Mouse (Mus musculus): ENCODE data around the gene Mrc1. TPM values are rescaled to one million over a fixed set of nuclear protein-coding genes. Genes with fewer than 3 reads are reported as not detected.
"Not testable (repeated sequence)": the region's sequence is repeated elsewhere in the genome, so short reads cannot be mapped to it uniquely, and the experiment has no call there.

Mrc1 gene
- polyA plus RNA-seq (2015; fragmentation: Nextera tagmentation; extraction: Ambion mirVana) = 10.1 and 10.6 TPM in 2 replicates

DNA sequence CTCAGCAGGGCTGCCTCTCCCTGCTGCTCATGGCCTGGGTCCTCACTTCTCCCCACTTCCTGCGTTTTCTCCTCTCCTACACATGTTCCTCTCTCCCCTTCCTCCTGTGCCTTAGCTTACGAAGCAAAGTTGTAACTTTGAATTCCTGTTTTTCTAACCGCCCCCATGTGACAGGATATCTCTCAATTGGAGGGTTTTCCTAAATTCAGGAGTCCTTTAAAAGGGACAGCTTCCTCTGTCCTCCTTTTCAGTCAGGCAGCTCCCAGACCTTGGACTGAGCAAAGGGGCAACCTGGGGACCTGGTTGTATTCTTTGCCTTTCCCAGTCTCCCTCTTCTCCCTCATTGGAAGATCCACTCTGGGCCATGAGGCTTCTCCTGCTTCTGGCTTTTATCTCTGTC is at the start of gene Mrc1:
TSS of gene Mrc1 (plus strand) at position 244 of the 400 bp plus-strand sequence.
- no peak within 1 kb of the TSS for H3K27ac ChIP-seq (ENCODE audit: low read length)

DNA sequence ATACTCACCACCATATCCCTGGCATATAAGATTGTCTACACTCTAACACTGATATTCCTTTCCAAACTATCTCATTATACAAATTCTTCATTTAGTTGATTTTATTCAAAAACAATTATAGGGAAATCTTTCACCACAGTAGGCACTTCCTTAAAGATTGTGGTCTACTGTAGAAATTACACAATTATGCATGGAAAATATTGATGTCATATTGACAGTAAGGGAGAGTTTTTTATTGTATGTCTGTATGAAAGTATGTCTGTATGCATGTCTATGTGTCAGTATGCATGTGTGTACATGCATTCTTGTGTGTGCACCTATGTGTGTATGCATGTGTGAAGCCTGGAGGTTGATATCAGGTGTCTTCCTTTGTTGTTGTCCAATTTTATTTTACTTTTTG is 44.8 kb upstream of the Mrc1 start:
- no peaks in the 10 kb centered on the region for H3K36me3 ChIP-seq (ENCODE audit: control insufficient read depth, insufficient read depth)
- no peak overlapping the region for H3K27ac ChIP-seq (ENCODE audit: low read length)
- no peak overlapping the region for H3K4me2 ChIP-seq (ENCODE audit: low read depth, low read length)
- no peak for ATAC-seq (ENCODE audit: low read depth)
- H3K4me3 ChIP-seq (ENCODE audit: low read depth, low read length) = no peak overlapping the region
- H3K4me1 ChIP-seq (ENCODE audit: control insufficient read depth, low read depth, low read length) = no peaks in the 10 kb centered on the region
- no peaks in the 10 kb centered on the region for H3K27me3 ChIP-seq (ENCODE audit: control insufficient read depth, insufficient read depth, low read depth, low read length)
- no peak overlapping the region for H3K9ac ChIP-seq (ENCODE audit: low read depth, low read length)
- H3K9me3 ChIP-seq (replicated peaks; ENCODE audit: control insufficient read depth, low read length) = no peaks in the 10 kb centered on the region

More for the DNA sequence above, at the start of gene Mrc1:
- no peaks in the 10 kb centered on the region for H3K36me3 ChIP-seq (ENCODE audit: control insufficient read depth, insufficient read depth)
- no peaks in the 10 kb centered on the region for H3K4me1 ChIP-seq (ENCODE audit: control insufficient read depth, low read depth, low read length)
- H3K27me3 ChIP-seq (ENCODE audit: control insufficient read depth, insufficient read depth, low read depth, low read length) = no peaks in the 10 kb centered on the region
- no peaks in the 10 kb centered on the region for H3K9me3 ChIP-seq (replicated peaks; ENCODE audit: control insufficient read depth, low read length)
- 26% methylated on average over 3 of the region's 3 CpGs for WGBS (ENCODE audit: insufficient replicate concordance)
- ATAC-seq (ENCODE audit: low read depth) = 0 out of 2 replicates have a peak, but pooled peaks have one; percentile 39
- no peak within 1 kb of the TSS for H3K9ac ChIP-seq (ENCODE audit: low read depth, low read length)
- 0 out of 2 replicates have a peak within 1 kb of the TSS, but pooled peaks have one; percentile 7 for H3K4me3 ChIP-seq (ENCODE audit: low read depth, low read length)
- H3K4me2 ChIP-seq (ENCODE audit: low read depth, low read length) = no peak within 1 kb of the TSS

- Histone ChIP-seq H3K9me3 (replicated peaks; ENCODE audit: control insufficient read depth, low read length) (no peaks in the 10 kb centered on the region), H3K4me2 (ENCODE audit: low read depth, low read length) (0 out of 2 replicates have a peak overlapping the region, but pooled peaks have one; percentile 6), H3K4me3 (ENCODE audit: low read depth, low read length) (no peak overlapping the region), H3K27ac (ENCODE audit: low read length) (no peak overlapping the region), H3K4me1 (ENCODE audit: control insufficient read depth, low read depth, low read length) (no peaks in the 10 kb centered on the region; the same call in 1 of the 2 replicates), H3K27me3 (ENCODE audit: control insufficient read depth, insufficient read depth, low read depth, low read length) (no peaks in the 10 kb centered on the region), H3K36me3 (ENCODE audit: control insufficient read depth, insufficient read depth) (no peaks in the 10 kb centered on the region), H3K9ac (ENCODE audit: low read depth, low read length) (no peak overlapping the region)
- 29% methylated on average over 4 of the region's 4 CpGs for WGBS (ENCODE audit: insufficient replicate concordance)
- peak; percentile 39; the same call in 1 of the 2 replicates for ATAC-seq (ENCODE audit: low read depth)
Observed at GRCm38 (mm10) chr2:14190684-14191083, 38.5 kb upstream of the Mrc1 start.

- Histone ChIP-seq H3K27me3 (ENCODE audit: control insufficient read depth, insufficient read depth, low read depth, low read length) (no peaks in the 10 kb centered on the region), H3K4me1 (ENCODE audit: control insufficient read depth, low read depth, low read length) (no peaks in the 10 kb centered on the region; the same call in 1 of the 2 replicates), H3K27ac (ENCODE audit: low read length) (no peak overlapping the region), H3K36me3 (ENCODE audit: control insufficient read depth, insufficient read depth) (no peaks in the 10 kb centered on the region), H3K9me3 (replicated peaks; ENCODE audit: control insufficient read depth, low read length) (no peaks in the 10 kb centered on the region), H3K4me2 (ENCODE audit: low read depth, low read length) (no peak overlapping the region), H3K4me3 (ENCODE audit: low read depth, low read length) (no peak overlapping the region), H3K9ac (ENCODE audit: low read depth, low read length) (no peak overlapping the region)
- WGBS (ENCODE audit: insufficient replicate concordance) = 26% methylated on average over 4 of the region's 4 CpGs
- no peak for ATAC-seq (ENCODE audit: low read depth)
Observed at GRCm38 (mm10) chr2:14191601-14192000, 37.6 kb upstream of the Mrc1 start.

GRCm38 (mm10) chr2:14192046-14192445 is 37.1 kb upstream of the Mrc1 start:
- ATAC-seq (ENCODE audit: low read depth) = no peak

GRCm38 (mm10) chr2:14198325-14198903 is 30.8 kb upstream of the Mrc1 start:
- not testable (repeated sequence) for H3K27me3 ChIP-seq (ENCODE audit: control insufficient read depth, insufficient read depth, low read depth, low read length); ATAC-seq (ENCODE audit: low read depth); H3K4me2 ChIP-seq (ENCODE audit: low read depth, low read length); H3K4me3 ChIP-seq (ENCODE audit: low read depth, low read length); H3K9ac ChIP-seq (ENCODE audit: low read depth, low read length); H3K9me3 ChIP-seq (replicated peaks; ENCODE audit: control insufficient read depth, low read length); H3K36me3 ChIP-seq (ENCODE audit: control insufficient read depth, insufficient read depth); H3K4me1 ChIP-seq (ENCODE audit: control insufficient read depth, low read depth, low read length); H3K27ac ChIP-seq (ENCODE audit: low read length)
- no CpG with 5 or more reads among the region's 2 CpGs for WGBS (ENCODE audit: insufficient replicate concordance)

More at GRCm38 (mm10) chr2:14192046-14192445, 37.1 kb upstream of the Mrc1 start:
- Histone ChIP-seq H3K9me3 (replicated peaks; ENCODE audit: control insufficient read depth, low read length) (no peaks in the 10 kb centered on the region), H3K36me3 (ENCODE audit: control insufficient read depth, insufficient read depth) (no peaks in the 10 kb centered on the region), H3K9ac (ENCODE audit: low read depth, low read length) (no peak overlapping the region), H3K4me3 (ENCODE audit: low read depth, low read length) (no peak overlapping the region), H3K4me1 (ENCODE audit: control insufficient read depth, low read depth, low read length) (no peaks in the 10 kb centered on the region; the same call in 1 of the 2 replicates), H3K27ac (ENCODE audit: low read length) (no peak overlapping the region), H3K4me2 (ENCODE audit: low read depth, low read length) (no peak overlapping the region), H3K27me3 (ENCODE audit: control insufficient read depth, insufficient read depth, low read depth, low read length) (no peaks in the 10 kb centered on the region)
- 39% methylated on average over 6 of the region's 6 CpGs for WGBS (ENCODE audit: insufficient replicate concordance)

- Histone ChIP-seq H3K4me2 (ENCODE audit: low read depth, low read length) (no peak overlapping the region), H3K36me3 (ENCODE audit: control insufficient read depth, insufficient read depth) (no peaks in the 10 kb centered on the region), H3K4me1 (ENCODE audit: control insufficient read depth, low read depth, low read length) (no peaks in the 10 kb centered on the region), H3K9me3 (replicated peaks; ENCODE audit: control insufficient read depth, low read length) (no peaks in the 10 kb centered on the region), H3K4me3 (ENCODE audit: low read depth, low read length) (no peak overlapping the region), H3K9ac (ENCODE audit: low read depth, low read length) (no peak overlapping the region), H3K27me3 (ENCODE audit: control insufficient read depth, insufficient read depth, low read depth, low read length) (no peaks in the 10 kb centered on the region), H3K27ac (ENCODE audit: low read length) (no peak overlapping the region)
- WGBS (ENCODE audit: insufficient replicate concordance) = 25% methylated on average over 2 of the region's 2 CpGs
- no peak for ATAC-seq (ENCODE audit: low read depth)
Observed at GRCm38 (mm10) chr2:14199621-14200020, 29.6 kb upstream of the Mrc1 start.

DNA sequence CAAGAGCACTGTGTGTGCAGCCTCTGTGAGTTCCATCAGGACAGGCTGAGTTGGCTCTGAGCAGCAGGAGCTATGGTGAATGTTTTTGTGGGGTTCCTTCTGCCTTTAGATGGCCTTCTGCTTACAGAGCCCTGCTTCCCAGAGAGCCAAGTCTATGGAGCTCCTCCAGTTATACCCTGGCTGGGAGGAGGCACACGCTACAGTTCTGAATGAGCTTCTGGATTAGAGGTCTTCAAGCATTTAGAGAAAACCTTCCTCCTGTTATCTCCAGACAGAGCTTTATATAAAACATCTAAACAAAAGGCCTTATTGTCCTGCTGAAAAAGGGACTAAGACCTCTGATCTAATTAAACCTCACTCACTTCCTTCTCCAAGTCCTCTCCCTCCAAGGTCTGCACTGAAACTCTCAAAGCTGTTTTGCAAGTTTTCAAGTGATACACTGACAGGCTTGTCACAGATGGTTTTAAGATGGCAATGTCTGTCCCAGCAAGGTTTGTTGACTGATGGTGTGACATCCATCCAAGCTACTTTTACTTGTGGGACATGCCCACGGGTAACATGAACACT is 28.2 kb upstream of the Mrc1 start:
- not testable (repeated sequence) for H3K27ac ChIP-seq (ENCODE audit: low read length); H3K9me3 ChIP-seq (replicated peaks; ENCODE audit: control insufficient read depth, low read length); H3K9ac ChIP-seq (ENCODE audit: low read depth, low read length); H3K27me3 ChIP-seq (ENCODE audit: control insufficient read depth, insufficient read depth, low read depth, low read length); H3K4me3 ChIP-seq (ENCODE audit: low read depth, low read length); ATAC-seq (ENCODE audit: low read depth); H3K36me3 ChIP-seq (ENCODE audit: control insufficient read depth, insufficient read depth); H3K4me1 ChIP-seq (ENCODE audit: control insufficient read depth, low read depth, low read length); H3K4me2 ChIP-seq (ENCODE audit: low read depth, low read length)
- WGBS (ENCODE audit: insufficient replicate concordance) = no CpG with 5 or more reads among the region's 2 CpGs

GRCm38 (mm10) chr2:14204308-14204707 is 24.9 kb upstream of the Mrc1 start:
- no peaks in the 10 kb centered on the region for H3K9me3 ChIP-seq (replicated peaks; ENCODE audit: control insufficient read depth, low read length)
- H3K4me1 ChIP-seq (ENCODE audit: control insufficient read depth, low read depth, low read length) = no peaks in the 10 kb centered on the region
- H3K27ac ChIP-seq (ENCODE audit: low read length) = no peak overlapping the region
- H3K4me2 ChIP-seq (ENCODE audit: low read depth, low read length) = no peak overlapping the region
- no peak overlapping the region for H3K4me3 ChIP-seq (ENCODE audit: low read depth, low read length)
- WGBS (ENCODE audit: insufficient replicate concordance) = 58% methylated on average over 1 of the region's 1 CpGs
- no peaks in the 10 kb centered on the region for H3K27me3 ChIP-seq (ENCODE audit: control insufficient read depth, insufficient read depth, low read depth, low read length)
- no peak overlapping the region for H3K9ac ChIP-seq (ENCODE audit: low read depth, low read length)
- ATAC-seq (ENCODE audit: low read depth) = no peak
- H3K36me3 ChIP-seq (ENCODE audit: control insufficient read depth, insufficient read depth) = no peaks in the 10 kb centered on the region

Data from liver, embryonic 16.5 days (tissue).